Mouse (Mus musculus) hematopoietic multipotent progenitor cell, adult 10-12 weeks (in vitro differentiated cells): ENCODE measurements around the gene Gm17359. TPM values are rescaled to one million over a fixed set of nuclear protein-coding genes. Genes with fewer than 3 reads are reported as not detected.

Source experiments
- polyA plus RNA-seq: library from polyadenylated mRNA; stranded (reverse); fragments of >175 nt; gene quantifications from 2 replicates; pipeline ENCODE4 v1.2.3, GENCODE M21; 2012; ENCODE audit warnings: low replicate concordance

Gene Gm17359
- not detected in 2 replicates for polyA plus RNA-seq

DNA sequence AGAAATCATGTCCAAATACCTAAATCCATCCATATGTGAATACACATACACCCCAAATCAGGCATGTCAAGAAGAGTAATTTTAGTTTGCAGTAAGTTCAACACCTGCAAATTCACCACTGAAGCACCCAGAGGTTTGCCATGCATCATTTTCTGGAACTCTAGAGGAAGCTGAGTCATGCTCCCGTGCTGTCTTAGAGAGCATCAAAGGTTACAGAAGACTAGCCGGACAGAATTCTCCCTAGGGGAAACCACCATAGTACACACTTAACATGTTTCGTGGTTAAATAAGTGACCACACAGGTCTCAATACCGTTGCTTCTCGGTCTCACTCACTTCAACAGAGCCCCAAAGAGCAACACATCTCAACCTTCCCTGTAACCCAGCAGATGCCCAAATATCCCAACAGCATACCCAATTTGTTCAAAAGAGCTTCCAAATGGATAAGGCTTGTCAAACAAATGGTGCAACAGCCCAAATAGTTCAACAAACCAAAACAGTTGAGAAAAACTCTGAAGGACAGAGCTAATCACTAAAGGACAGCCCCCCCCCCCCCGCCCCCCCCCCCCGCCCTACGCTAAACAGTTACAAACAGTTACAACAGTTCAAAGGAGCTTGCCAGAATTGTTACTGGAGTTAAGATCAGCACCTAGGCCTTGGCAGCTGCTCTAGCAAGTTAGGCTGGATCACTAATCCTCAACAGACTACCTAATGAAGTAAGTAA, at the start of gene Gm17359:
TSS of gene Gm17359 (plus strand) at position 618 of the 723 bp plus-strand sequence.

Other genes starting within 250 kb of the Gm17359 start
- 4.4 and 7.1 TPM in 2 replicates for gene Rapgef2, start 50.1 kb upstream of the Gm17359 start, polyA plus RNA-seq
- gene Fnip2, start 231.1 kb downstream of the Gm17359 start, polyA plus RNA-seq, result 1.3 and 1.5 TPM in 2 replicates